Mouse (Mus musculus) midbrain, embryonic 14.5 days (tissue): ENCODE measurements around the gene Pik3c2b. TPM values are rescaled to one million over a fixed set of nuclear protein-coding genes. Genes with fewer than 3 reads are reported as not detected.

Experiments used
- ATAC-seq: fragments of 200-750 bp; cut with Nextera tagmentation; 2 replicates; pipeline ENCODE4 v1.8.0; 2017; ENCODE audit warnings: moderate number of reproducible peaks, moderate library complexity; ENCODE audit not compliant: low FRiP score, low TSS enrichment
- DNase-seq: peaks from one replicate; pipeline ENCODE4 v3.0.0-alpha.2; 2015
- H3K27ac ChIP-seq: fragments of 300-500 bp; sonication (generic); replicated peaks from 2 replicates; pipeline ENCODE4 v1.5.1; 2014; ENCODE audit warnings: mild to moderate bottlenecking, low read depth, low read length, moderate library complexity
- H3K27me3 ChIP-seq: fragments of 300-500 bp; sonication (generic); 2 replicates; pipeline ENCODE4 v1.6.1; 2014; ENCODE audit warnings: low read length, control low read depth, mixed read lengths; ENCODE audit not compliant: control insufficient read depth, insufficient read depth
- H3K36me3 ChIP-seq: fragments of 300-500 bp; sonication (generic); 2 replicates; pipeline ENCODE4 v1.6.1; 2014; ENCODE audit warnings: low read length, control low read depth; ENCODE audit not compliant: control insufficient read depth, insufficient read depth
- H3K4me1 ChIP-seq: fragments of 300-500 bp; sonication (generic); 2 replicates; pipeline ENCODE4 v1.6.1; 2014; ENCODE audit warnings: mild to moderate bottlenecking, antibody characterized with exemption, low read length, control low read depth; ENCODE audit not compliant: control insufficient read depth, insufficient read depth
- H3K4me2 ChIP-seq: fragments of 300-500 bp; sonication (generic); 2 replicates; pipeline ENCODE4 v1.6.1; 2014; ENCODE audit warnings: mild to moderate bottlenecking, low read length, moderate library complexity
- H3K4me3 ChIP-seq: fragments of 300-500 bp; sonication (generic); replicated peaks from 2 replicates; pipeline ENCODE4 v1.5.1; 2014; ENCODE audit warnings: low read depth, low read length
- H3K9ac ChIP-seq: fragments of 300-500 bp; sonication (generic); replicated peaks from 2 replicates; pipeline ENCODE4 v1.6.1; 2014; ENCODE audit warnings: mild to moderate bottlenecking, low read length, moderate library complexity
- H3K9me3 ChIP-seq: fragments of 300-500 bp; sonication (generic); 2 replicates; pipeline ENCODE4 v1.6.1; 2016; ENCODE audit warnings: low read length, control low read depth, mixed read lengths; ENCODE audit not compliant: control insufficient read depth
- WGBS: fragments of 180-500 bp; shearing (Covaris S2); extraction: QIAGEN DNeasy Blood & Tissue Kit; methylation state at CpG from one replicate; pipeline ENCODE4 v1.1.7; 2014; 5-methylcytosine and 5-hydroxymethylcytosine counted together
- polyA plus RNA-seq: library from polyadenylated mRNA; unstranded; fragments of >200 nt; fragmentation: Nextera tagmentation; extraction: Ambion mirVana; gene quantifications from 2 replicates; pipeline ENCODE4 v1.2.1, GENCODE M21; 2014

Gene Pik3c2b
- polyA plus RNA-seq, 1 experiment from 2014 or later: 17.0 TPM

- 44% methylated on average over 7 of the region's 7 CpGs for WGBS
- DNase-seq (peak; percentile 89), ATAC-seq (peak; percentile 53; the same call in 1 of the 2 replicates)
- no peak overlapping the region for H3K4me2 ChIP-seq
- H3K9ac ChIP-seq: no peak overlapping the region
- H3K4me3 ChIP-seq: no peak overlapping the region
- 0 out of 2 replicates have a peak overlapping the region, but pooled peaks have one; percentile 21 for H3K27ac ChIP-seq
- peaks cover 60% of the 10 kb centered on the region for H3K36me3 ChIP-seq
- H3K4me1 ChIP-seq: no peaks in the 10 kb centered on the region
- no peaks in the 10 kb centered on the region for H3K9me3 ChIP-seq
- no peaks in the 10 kb centered on the region for H3K27me3 ChIP-seq
Observed at GRCm38 (mm10) chr1:133087206-133087905, 41.9 kb downstream of the Pik3c2b start.

GRCm38 (mm10) chr1:133088196-133088595 lies 42.7 kb downstream of the Pik3c2b start:
- H3K4me1 ChIP-seq: no peaks in the 10 kb centered on the region
- H3K27me3 ChIP-seq: no peaks in the 10 kb centered on the region
- no peaks in the 10 kb centered on the region for H3K9me3 ChIP-seq
- WGBS: 87% methylated on average over 10 of the region's 10 CpGs
- ATAC-seq (no peak), DNase-seq (no peak)
- no peak overlapping the region for H3K4me2 ChIP-seq
- no peak overlapping the region for H3K4me3 ChIP-seq
- peaks cover 59% of the 10 kb centered on the region for H3K36me3 ChIP-seq
- no peak overlapping the region for H3K27ac ChIP-seq
- no peak overlapping the region for H3K9ac ChIP-seq

DNA sequence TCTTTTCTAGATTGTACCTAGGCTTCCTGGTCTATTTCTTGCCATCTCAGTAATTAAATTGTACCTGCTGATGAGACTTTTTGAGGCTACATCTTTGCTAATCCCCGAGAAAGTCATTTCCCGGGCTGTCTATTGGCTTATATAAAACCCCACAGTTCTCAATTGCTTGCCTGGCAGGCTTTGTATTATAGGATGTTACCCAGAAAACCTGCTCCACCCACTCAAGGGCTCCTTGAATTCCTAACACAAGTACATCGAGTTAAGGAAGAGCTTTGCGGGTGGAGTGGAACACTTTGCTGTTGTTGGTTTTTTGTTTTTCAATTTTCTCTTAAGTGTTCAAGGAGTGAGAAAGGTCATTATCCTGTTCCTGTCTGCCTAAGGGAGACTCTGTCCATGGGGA lies 43.9 kb downstream of the Pik3c2b start:
- no peaks in the 10 kb centered on the region for H3K4me1 ChIP-seq
- peaks cover 66% of the 10 kb centered on the region for H3K36me3 ChIP-seq
- WGBS: 86% methylated on average over 4 of the region's 4 CpGs
- no peak overlapping the region for H3K27ac ChIP-seq
- ATAC-seq: no peak
- H3K4me2 ChIP-seq: no peak overlapping the region
- no peaks in the 10 kb centered on the region for H3K9me3 ChIP-seq
- H3K9ac ChIP-seq: no peak overlapping the region
- no peak overlapping the region for H3K4me3 ChIP-seq
- no peak for DNase-seq
- H3K27me3 ChIP-seq: no peaks in the 10 kb centered on the region

GRCm38 (mm10) chr1:133090641-133091040 lies 45.2 kb downstream of the Pik3c2b start:
- 79% methylated on average over 6 of the region's 6 CpGs for WGBS
- ATAC-seq: no peak

DNA sequence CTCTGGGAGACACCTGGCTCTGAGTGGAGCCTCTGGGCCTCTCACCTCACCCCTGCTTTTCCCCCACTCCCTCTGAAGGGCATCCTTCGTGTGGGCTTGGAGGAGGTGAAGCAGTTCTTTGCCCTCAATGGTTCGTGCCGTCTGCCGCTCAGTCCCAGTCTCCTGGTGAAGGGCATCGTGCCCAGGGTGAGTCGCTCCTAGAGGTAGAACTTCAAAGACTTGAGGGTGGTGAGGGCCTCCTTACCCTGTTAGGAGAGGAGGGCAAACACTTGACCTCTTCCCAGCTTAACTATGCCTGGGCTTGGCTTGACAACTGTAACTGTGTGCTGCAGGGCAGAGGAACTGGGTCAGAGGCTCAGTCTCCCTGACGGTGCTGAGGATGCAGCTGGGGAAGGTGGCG lies 46.0 kb downstream of the Pik3c2b start:
- no peak overlapping the region for H3K4me3 ChIP-seq
- no peak for DNase-seq
- H3K9ac ChIP-seq: no peak overlapping the region
- no peak overlapping the region for H3K4me2 ChIP-seq
- no peaks in the 10 kb centered on the region for H3K27me3 ChIP-seq
- H3K4me1 ChIP-seq: no peaks in the 10 kb centered on the region
- peaks cover 79% of the 10 kb centered on the region for H3K36me3 ChIP-seq
- no peak for ATAC-seq
- no peaks in the 10 kb centered on the region for H3K9me3 ChIP-seq
- WGBS: 92% methylated on average over 8 of the region's 8 CpGs
- H3K27ac ChIP-seq: no peak overlapping the region

More at GRCm38 (mm10) chr1:133090641-133091040, 45.2 kb downstream of the Pik3c2b start:
- H3K4me1 ChIP-seq: no peaks in the 10 kb centered on the region
- no peaks in the 10 kb centered on the region for H3K9me3 ChIP-seq
- no peak overlapping the region for H3K4me2 ChIP-seq
- H3K4me3 ChIP-seq: no peak overlapping the region
- DNase-seq: no peak
- peaks cover 72% of the 10 kb centered on the region for H3K36me3 ChIP-seq
- no peak overlapping the region for H3K9ac ChIP-seq
- no peak overlapping the region for H3K27ac ChIP-seq
- H3K27me3 ChIP-seq: no peaks in the 10 kb centered on the region

DNA sequence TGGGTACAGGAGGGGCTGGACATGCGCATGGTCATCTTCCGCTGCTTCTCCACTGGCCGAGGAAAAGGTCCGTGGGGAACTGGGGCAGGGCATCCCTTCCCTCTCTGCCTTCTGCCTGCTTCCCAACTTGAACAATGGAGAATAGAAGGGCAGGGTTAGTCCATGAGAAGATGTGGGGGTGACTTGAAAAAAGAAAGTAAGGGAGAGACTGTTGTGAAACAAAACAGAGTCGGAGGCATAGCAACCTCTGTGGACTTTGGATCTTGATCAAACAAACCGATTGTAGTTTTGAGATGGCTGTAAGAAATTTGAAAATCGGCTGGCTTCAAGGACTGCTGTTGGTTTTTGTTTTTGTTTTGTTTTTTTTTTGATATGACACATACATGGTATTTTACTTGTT lies 48.3 kb downstream of the Pik3c2b start:
- Histone ChIP-seq H3K4me2 (no peak overlapping the region), H3K4me3 (no peak overlapping the region), H3K27ac (no peak overlapping the region), H3K4me1 (no peaks in the 10 kb centered on the region), H3K27me3 (no peaks in the 10 kb centered on the region), H3K9ac (no peak overlapping the region), H3K9me3 (no peaks in the 10 kb centered on the region), H3K36me3 (peaks cover 94% of the 10 kb centered on the region)
- DNase-seq: no peak
- ATAC-seq: no peak
- 93% methylated on average over 7 of the region's 7 CpGs for WGBS

GRCm38 (mm10) chr1:133100980-133101798 lies 55.7 kb downstream of the Pik3c2b start:
- Histone ChIP-seq H3K27me3 (no peaks in the 10 kb centered on the region), H3K27ac (0 out of 2 replicates have a peak overlapping the region, but pooled peaks have one; percentile 14), H3K4me2 (no peak overlapping the region), H3K4me1 (no peaks in the 10 kb centered on the region), H3K36me3 (peaks cover 98% of the 10 kb centered on the region), H3K4me3 (no peak overlapping the region), H3K9ac (no peak overlapping the region), H3K9me3 (no peaks in the 10 kb centered on the region)
- ATAC-seq (peak; percentile 27; the same call in 1 of the 2 replicates), DNase-seq (peak; percentile 87)
- 45% methylated on average over 17 of the region's 17 CpGs for WGBS

DNA sequence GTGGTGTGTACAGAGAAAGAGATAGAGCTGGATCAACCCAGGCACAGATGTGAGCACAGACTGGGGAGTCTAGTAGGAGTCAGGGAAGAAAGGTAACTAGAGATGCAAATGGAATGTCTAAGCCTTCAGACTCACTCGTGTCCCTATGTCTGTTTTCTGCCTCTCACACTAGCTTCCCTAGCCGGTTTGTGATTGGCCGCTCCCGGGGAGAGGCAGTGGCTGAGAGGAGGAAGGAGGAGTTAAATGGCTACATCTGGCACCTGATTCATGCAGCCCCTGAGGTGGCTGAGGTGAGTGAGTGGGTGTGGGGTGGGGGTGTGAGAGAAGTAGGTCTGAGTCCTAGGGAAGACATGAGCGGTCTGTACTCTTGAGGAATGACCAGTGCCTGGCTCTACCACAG lies 56.6 kb downstream of the Pik3c2b start:
- no peaks in the 10 kb centered on the region for H3K9me3 ChIP-seq
- H3K36me3 ChIP-seq: peaks cover 95% of the 10 kb centered on the region
- H3K27ac ChIP-seq: no peak overlapping the region
- no peak for DNase-seq
- no peaks in the 10 kb centered on the region for H3K27me3 ChIP-seq
- H3K9ac ChIP-seq: no peak overlapping the region
- no peaks in the 10 kb centered on the region for H3K4me1 ChIP-seq
- H3K4me2 ChIP-seq: no peak overlapping the region
- no peak for ATAC-seq
- WGBS: 82% methylated on average over 5 of the region's 5 CpGs
- no peak overlapping the region for H3K4me3 ChIP-seq
